Comparison of ENCODE assay signal across 19 mouse cellular contexts in genomic region chr1:187232996-187233615, GRCm38 (mm10). TPM values are rescaled to one million over a fixed set of nuclear protein-coding genes. Genes with fewer than 3 reads are reported as not detected.
A peak's percentile ranks its signal among the peaks of the same experiment; 100 is the strongest.
DNase-seq lines count a peak whose midpoint lies in the region; ATAC-seq and TF ChIP-seq lines count a peak whose summit lies in the region.
"Had no signal": no experiment of that assay in that cellular context is flagged by ENCODE, and none has a peak within 500 bp of the region (broad histone marks: within the 10 kb centered on the region; RNA-seq: fewer than 3 reads in every experiment).

No protein-coding gene starts in this region.

- TF ChIP-seq CTCF in ES-Bruce4 (IDR thresholded peaks at IDR 0.05; ENCODE audit: low read depth, low read length) = peak; percentile 16

- H3K4me3 ChIP-seq in hindbrain, embryonic 10.5 days = no peak overlapping the region
- no peak overlapping the region for H3K4me3 ChIP-seq in hindbrain, embryonic 16.5 days (ENCODE audit: low read length)
- H3K4me3 ChIP-seq in ES-Bruce4 (ENCODE audit: low read depth, low read length) = no peak overlapping the region
- H3K4me3 ChIP-seq: forebrain, embryonic 15.5 days; hindbrain, embryonic 12.5 days; limb, embryonic 15.5 days; neural tube, embryonic 12.5 days had no signal

- no peak overlapping the region for H3K4me2 ChIP-seq in hindbrain, embryonic 16.5 days (ENCODE audit: low read length)
- H3K4me2 ChIP-seq: forebrain, embryonic 15.5 days; hindbrain, embryonic 12.5 days; limb, embryonic 15.5 days; neural tube, embryonic 12.5 days had no signal

- H3K4me1 ChIP-seq in hindbrain, embryonic 10.5 days (replicated peaks) = peaks cover 7% of the 10 kb centered on the region; the same call in 1 of the 2 replicates
- no peaks in the 10 kb centered on the region for H3K4me1 ChIP-seq in hindbrain, embryonic 16.5 days (ENCODE audit: control insufficient read depth, insufficient read depth, low read depth, low read length)
- H3K4me1 ChIP-seq in ES-Bruce4 (ENCODE audit: control insufficient read depth, insufficient read depth, low read length) = no peaks in the 10 kb centered on the region
- H3K4me1 ChIP-seq: forebrain, embryonic 15.5 days; hindbrain, embryonic 12.5 days; limb, embryonic 15.5 days; neural tube, embryonic 12.5 days had no signal

- peaks cover 52% of the 10 kb centered on the region for H3K36me3 ChIP-seq in hindbrain, embryonic 10.5 days
- H3K36me3 ChIP-seq in hindbrain, embryonic 16.5 days (ENCODE audit: control insufficient read depth, insufficient read depth, low read length) = peaks cover 5% of the 10 kb centered on the region; the same call in 1 of the 2 replicates
- H3K36me3 ChIP-seq in ES-Bruce4 (ENCODE audit: control insufficient read depth, insufficient read depth, low read length, poor library complexity, severe bottlenecking) = 0 out of 2 replicates have a peak, but pooled peaks cover 2% of the 10 kb centered on the region

- DNase-seq in hindbrain, embryonic 10.5 days (ENCODE audit: low spot score) = peak; percentile 15
- DNase-seq in cerebellum, adult 18-20 months = peak; percentile 51 to 53
- peak; percentile 57 for DNase-seq in embryo, embryonic 10 days (ENCODE audit: low spot score)
- no peak for DNase-seq in gastrocnemius, adult 18-20 months (ENCODE audit: low spot score)
- no peak for DNase-seq in thymus, postnatal 0 days (ENCODE audit: low spot score)
- no peak for DNase-seq in layer of hippocampus, adult 9-10 months (ENCODE audit: low spot score)
- DNase-seq: heart, adult 11 months; kidney, adult 18-20 months; kidney, postnatal 36 days; layer of hippocampus, postnatal 36 days; lung, adult 18-20 months; midbrain, embryonic 14.5 days had no signal

- ATAC-seq in hindbrain, embryonic 16.5 days = no peak
- ATAC-seq: forebrain, embryonic 15.5 days had no signal

- no peaks in the 10 kb centered on the region for H3K27me3 ChIP-seq in hindbrain, embryonic 10.5 days (ENCODE audit: insufficient read depth, poor library complexity, severe bottlenecking)
- no peaks in the 10 kb centered on the region for H3K27me3 ChIP-seq in hindbrain, embryonic 16.5 days (replicated peaks; ENCODE audit: control insufficient read depth, insufficient read depth, low read length)
- no peaks in the 10 kb centered on the region for H3K27me3 ChIP-seq in ES-Bruce4 (ENCODE audit: control insufficient read depth, insufficient read depth, low read length, poor library complexity, severe bottlenecking)
- H3K27me3 ChIP-seq: forebrain, embryonic 15.5 days; hindbrain, embryonic 12.5 days; limb, embryonic 15.5 days; neural tube, embryonic 12.5 days had no signal

- 59% methylated on average over 7 of the region's 7 CpGs for WGBS in hindbrain, embryonic 10.5 days
- WGBS in hindbrain, embryonic 16.5 days = 63% methylated on average over 7 of the region's 7 CpGs

- H3K9ac ChIP-seq in hindbrain, embryonic 16.5 days (ENCODE audit: low read depth, low read length) = no peak overlapping the region
- no peak overlapping the region for H3K9ac ChIP-seq in ES-Bruce4 (ENCODE audit: low read depth, poor library complexity, severe bottlenecking)
- H3K9ac ChIP-seq: forebrain, embryonic 15.5 days; hindbrain, embryonic 12.5 days; limb, embryonic 15.5 days; neural tube, embryonic 12.5 days had no signal

- no peak overlapping the region for H3K27ac ChIP-seq in hindbrain, embryonic 10.5 days
- no peak overlapping the region for H3K27ac ChIP-seq in hindbrain, embryonic 16.5 days (ENCODE audit: low read depth, low read length)
- H3K27ac ChIP-seq in ES-Bruce4 (ENCODE audit: insufficient read depth, low read length) = no peak overlapping the region
- H3K27ac ChIP-seq: forebrain, embryonic 15.5 days; hindbrain, embryonic 12.5 days; limb, embryonic 15.5 days; macrophage; neural tube, embryonic 12.5 days had no signal

- peak; percentile 82 for TF ChIP-seq EP300 in ES-Bruce4 (IDR thresholded peaks at IDR 0.05; ENCODE audit: insufficient read depth, low read depth, low read length)

- no peaks in the 10 kb centered on the region for H3K9me3 ChIP-seq in hindbrain, embryonic 10.5 days
- H3K9me3 ChIP-seq in hindbrain, embryonic 16.5 days (ENCODE audit: control insufficient read depth, low read length) = no peaks in the 10 kb centered on the region
- H3K9me3 ChIP-seq in ES-Bruce4 (replicated peaks; ENCODE audit: control insufficient read depth, insufficient read depth, low read length, poor library complexity, severe bottlenecking) = no peaks in the 10 kb centered on the region
- H3K9me3 ChIP-seq: forebrain, embryonic 15.5 days; hindbrain, embryonic 12.5 days; limb, embryonic 15.5 days; neural tube, embryonic 12.5 days had no signal

- TF ChIP-seq POLR2A in ES-Bruce4 (IDR thresholded peaks at IDR 0.05; ENCODE audit: insufficient read depth, low read length) = no peak

RNA-seq across cellular contexts. Expression of gene Gpatch2, which starts 17.8 kb away (rescaled TPM):
- polyA plus RNA-seq in hindbrain, embryonic 10.5 days (2016; fragmentation: Nextera tagmentation; extraction: Ambion mirVana) = 25.0 TPM in 2 replicates
- polyA plus RNA-seq in hindbrain, embryonic 16.5 days (2015; fragmentation: Nextera tagmentation; extraction: Ambion mirVana) = 15.8 and 18.2 TPM in 2 replicates
- 27.0 and 27.3 TPM in 2 replicates for polyA plus RNA-seq in ES-Bruce4 (2011; ENCODE audit: insufficient read depth, insufficient read length, low read depth, missing spikeins)
- total RNA-seq in gastrocnemius, adult 18-20 months (2021) = 10 to 100 TPM in 1 of 2 experiments, 1 to 10 TPM in 1; 9.2 to 10.8 TPM
- polyA plus RNA-seq in thymus, postnatal 0 days (2015; fragmentation: Nextera tagmentation; extraction: Ambion mirVana) = 13.9 and 17.2 TPM in 2 replicates

RNA-seq across cellular contexts. Expression of gene Spata17, which starts 17.8 kb away (rescaled TPM):
- polyA plus RNA-seq in hindbrain, embryonic 10.5 days (2016; fragmentation: Nextera tagmentation; extraction: Ambion mirVana) = 1.5 and 1.8 TPM in 2 replicates
- polyA plus RNA-seq in hindbrain, embryonic 16.5 days (2015; fragmentation: Nextera tagmentation; extraction: Ambion mirVana) = 2.1 and 2.9 TPM in 2 replicates
- not detected in 2 replicates for polyA plus RNA-seq in ES-Bruce4 (2011; ENCODE audit: insufficient read depth, insufficient read length, low read depth, missing spikeins)
- total RNA-seq in gastrocnemius, adult 18-20 months (2021) = under 1 TPM in 1 of 2 experiments, not detected in 1; 0.33 TPM
- 0.21 and 0.31 TPM in 2 replicates for polyA plus RNA-seq in thymus, postnatal 0 days (2015; fragmentation: Nextera tagmentation; extraction: Ambion mirVana)
- polyA plus RNA-seq: macrophage had no signal

Comparison
In these comparisons a context has a peak if more than half of its experiments do, and no peak if none do; other contexts are left out.
1. DNase-seq: peak in hindbrain, embryonic 10.5 days (single experiment), cerebellum, adult 18-20 months (2 of 2) and embryo, embryonic 10 days (single experiment); none in gastrocnemius, adult 18-20 months (single experiment), thymus, postnatal 0 days (single experiment) and layer of hippocampus, adult 9-10 months (single experiment).